Mouse (Mus musculus) intestine, embryonic 14.5 days (tissue): Measurements from ENCODE around the gene Dido1. TPM values are rescaled to one million over a fixed set of nuclear protein-coding genes. Genes with fewer than 3 reads are reported as not detected.

Experiments
- ATAC-seq: fragments of 200-750 bp; cut with Nextera tagmentation; replicated peaks from 2 replicates; pipeline ENCODE4 v1.8.0; 2017; ENCODE audit warnings: low read depth, moderate number of reproducible peaks, moderate TSS enrichment, moderate library complexity; ENCODE audit not compliant: low FRiP score, low TSS enrichment
- DNase-seq: peaks from one replicate; pipeline ENCODE4 v3.0.0-alpha.2; 2018; ENCODE audit warnings: low spot score
- H3K27ac ChIP-seq: fragments of 300-500 bp; sonication (generic); 2 replicates; pipeline ENCODE4 v1.5.1; 2014; ENCODE audit warnings: low read depth, mild to moderate bottlenecking, control low read depth
- H3K27me3 ChIP-seq: fragments of 300-500 bp; sonication (generic); replicated peaks from 2 replicates; pipeline ENCODE4 v1.6.1; 2014; ENCODE audit warnings: low read length, control low read depth; ENCODE audit not compliant: control insufficient read depth, insufficient read depth
- H3K36me3 ChIP-seq: fragments of 300-500 bp; sonication (generic); 2 replicates; pipeline ENCODE4 v1.6.1; 2014; ENCODE audit warnings: low read length, control low read depth; ENCODE audit not compliant: control insufficient read depth, insufficient read depth
- H3K4me1 ChIP-seq: fragments of 300-500 bp; sonication (generic); replicated peaks from 2 replicates; pipeline ENCODE4 v1.6.1; 2014; ENCODE audit warnings: low read length, control low read depth, mixed read lengths; ENCODE audit not compliant: control insufficient read depth, insufficient read depth
- H3K4me2 ChIP-seq: fragments of 300-500 bp; sonication (generic); 2 replicates; pipeline ENCODE4 v1.6.1; 2014; ENCODE audit warnings: low read length
- H3K4me3 ChIP-seq: fragments of 300-500 bp; sonication (generic); 2 replicates; pipeline ENCODE4 v1.5.1; 2014; ENCODE audit warnings: low read depth, low read length, control low read depth, mixed read lengths
- H3K9ac ChIP-seq: fragments of 300-500 bp; sonication (generic); 2 replicates; pipeline ENCODE4 v1.6.1; 2014; ENCODE audit warnings: mild to moderate bottlenecking, low read length
- H3K9me3 ChIP-seq: fragments of 300-500 bp; sonication (generic); 2 replicates; pipeline ENCODE4 v1.6.1; 2016; ENCODE audit warnings: low read length, control low read depth; ENCODE audit not compliant: control insufficient read depth
- WGBS: fragments of 180-500 bp; shearing (Covaris S2); extraction: QIAGEN DNeasy Blood & Tissue Kit; methylation state at CpG from one replicate; pipeline ENCODE4 v1.1.7; 2014; 5-methylcytosine and 5-hydroxymethylcytosine counted together
- polyA plus RNA-seq: library from polyadenylated mRNA; unstranded; fragments of >200 nt; fragmentation: Nextera tagmentation; extraction: Ambion mirVana; gene quantifications from 2 replicates; pipeline ENCODE4 v1.2.1, GENCODE M21; 2014

Dido1 gene
- polyA plus RNA-seq, 1 experiment from 2014 or later, result 31.0 TPM

GRCm38 (mm10) chr2:180702701-180703149 is 7.1 kb downstream of the Dido1 start:
- DNase-seq (no peak), ATAC-seq (no peak; the same call in 1 of the 2 replicates)
- Histone ChIP-seq H3K27me3 (no peaks in the 10 kb centered on the region), H3K4me2 (peak overlapping the region; percentile 99), H3K36me3 (peaks cover 9% of the 10 kb centered on the region; the same call in 1 of the 2 replicates), H3K9me3 (no peaks in the 10 kb centered on the region), H3K9ac (peak overlapping the region; percentile 98), H3K27ac (peak overlapping the region; percentile 95), H3K4me3 (peak overlapping the region; percentile 96), H3K4me1 (peaks cover 29% of the 10 kb centered on the region)
- WGBS, result 33% methylated on average over 4 of the region's 4 CpGs

GRCm38 (mm10) chr2:180701767-180702621 is 7.8 kb downstream of the Dido1 start:
- WGBS, result under 1% methylated on average over 66 of the region's 66 CpGs
- ATAC-seq (peak; percentile 93), DNase-seq (peak; percentile 95)
- H3K4me3 ChIP-seq, result peak overlapping the region; percentile 96
- peak overlapping the region; percentile 99 for H3K4me2 ChIP-seq
- peaks cover 29% of the 10 kb centered on the region for H3K4me1 ChIP-seq
- peaks cover 9% of the 10 kb centered on the region; the same call in 1 of the 2 replicates for H3K36me3 ChIP-seq
- no peaks in the 10 kb centered on the region for H3K27me3 ChIP-seq
- H3K9me3 ChIP-seq, result no peaks in the 10 kb centered on the region
- peak overlapping the region; percentile 98 for H3K9ac ChIP-seq
- peak overlapping the region; percentile 95 for H3K27ac ChIP-seq

GRCm38 (mm10) chr2:180701053-180701766 is 8.6 kb downstream of the Dido1 start:
- H3K36me3 ChIP-seq, result peaks cover 6% of the 10 kb centered on the region; the same call in 1 of the 2 replicates
- no peaks in the 10 kb centered on the region for H3K9me3 ChIP-seq
- ATAC-seq (no peak; the same call in 1 of the 2 replicates), DNase-seq (no peak)
- peak overlapping the region; percentile 99 for H3K4me2 ChIP-seq
- H3K9ac ChIP-seq, result peak overlapping the region; percentile 98
- H3K27me3 ChIP-seq, result no peaks in the 10 kb centered on the region
- WGBS, result 5% methylated on average over 26 of the region's 26 CpGs
- peak overlapping the region; percentile 96 for H3K4me3 ChIP-seq
- peak overlapping the region; percentile 95 for H3K27ac ChIP-seq
- peaks cover 29% of the 10 kb centered on the region for H3K4me1 ChIP-seq

- Histone ChIP-seq H3K36me3 (peaks cover 4% of the 10 kb centered on the region; the same call in 1 of the 2 replicates), H3K4me1 (peaks cover 29% of the 10 kb centered on the region), H3K4me3 (peak overlapping the region; percentile 96), H3K9ac (peak overlapping the region; percentile 98), H3K27ac (no peak overlapping the region), H3K27me3 (no peaks in the 10 kb centered on the region), H3K4me2 (peak overlapping the region; percentile 99), H3K9me3 (no peaks in the 10 kb centered on the region)
- DNase-seq (no peak), ATAC-seq (no peak)
- 69% methylated on average over 5 of the region's 5 CpGs for WGBS
These were observed 9.3 kb downstream of the Dido1 start for GRCm38 (mm10) chr2:180700457-180700856.

GRCm38 (mm10) chr2:180695176-180695575 is 14.6 kb downstream of the Dido1 start:
- Histone ChIP-seq H3K9me3 (no peaks in the 10 kb centered on the region), H3K36me3 (peaks cover 11% of the 10 kb centered on the region), H3K9ac (no peak overlapping the region), H3K4me2 (no peak overlapping the region), H3K4me3 (no peak overlapping the region), H3K27me3 (no peaks in the 10 kb centered on the region), H3K27ac (no peak overlapping the region), H3K4me1 (peaks cover 15% of the 10 kb centered on the region)
- no peak for ATAC-seq
- DNase-seq, result no peak
- 82% methylated on average over 2 of the region's 2 CpGs for WGBS

GRCm38 (mm10) chr2:180692630-180693029 is 17.2 kb downstream of the Dido1 start:
- WGBS, result 0% methylated on average over 1 of the region's 1 CpGs
- Histone ChIP-seq H3K36me3 (peaks cover 37% of the 10 kb centered on the region), H3K4me3 (no peak overlapping the region), H3K4me2 (no peak overlapping the region), H3K9me3 (no peaks in the 10 kb centered on the region), H3K27me3 (no peaks in the 10 kb centered on the region), H3K9ac (no peak overlapping the region), H3K27ac (0 out of 2 replicates have a peak overlapping the region, but pooled peaks have one; percentile 1), H3K4me1 (peaks cover 5% of the 10 kb centered on the region; the same call in 1 of the 2 replicates)
- DNase-seq (no peak), ATAC-seq (no peak)

- Histone ChIP-seq H3K27ac (no peak overlapping the region), H3K4me1 (peaks cover 5% of the 10 kb centered on the region; the same call in 1 of the 2 replicates), H3K4me3 (no peak overlapping the region), H3K4me2 (no peak overlapping the region), H3K27me3 (no peaks in the 10 kb centered on the region), H3K9ac (no peak overlapping the region), H3K36me3 (peaks cover 65% of the 10 kb centered on the region), H3K9me3 (no peaks in the 10 kb centered on the region)
- DNase-seq (no peak), ATAC-seq (no peak)
- WGBS, result 85% methylated on average over 5 of the region's 5 CpGs
These were observed 20.0 kb downstream of the Dido1 start for GRCm38 (mm10) chr2:180689841-180690240.

- Histone ChIP-seq H3K9me3 (no peaks in the 10 kb centered on the region), H3K9ac (no peak overlapping the region), H3K27me3 (no peaks in the 10 kb centered on the region), H3K36me3 (peaks cover 98% of the 10 kb centered on the region), H3K4me2 (no peak overlapping the region), H3K27ac (no peak overlapping the region), H3K4me3 (no peak overlapping the region), H3K4me1 (no peaks in the 10 kb centered on the region)
- no peak for DNase-seq
- WGBS, result 89% methylated on average over 4 of the region's 4 CpGs
- ATAC-seq, result no peak
These were observed 25.8 kb downstream of the Dido1 start for GRCm38 (mm10) chr2:180684031-180684430.
